ENCODE assay signal across 7 mouse cellular contexts in the genomic region with DNA sequence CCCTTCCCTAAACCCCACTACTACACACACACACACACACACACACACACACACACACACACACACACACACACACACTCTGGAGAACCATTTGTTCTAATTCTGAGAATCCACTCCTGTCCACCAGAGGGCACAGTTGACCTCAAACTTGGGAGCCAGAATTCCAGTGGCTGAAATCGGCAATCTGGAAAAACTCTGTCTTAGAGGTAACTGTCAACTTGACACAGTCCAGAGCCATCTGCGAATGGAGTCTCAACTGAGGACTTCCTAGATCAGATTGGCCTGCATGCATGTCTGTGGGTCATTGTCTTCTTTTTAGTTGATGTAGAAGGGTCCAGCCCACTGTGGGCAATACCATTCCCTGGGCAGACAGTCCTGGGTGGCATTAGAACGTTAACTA. TPM values are rescaled to one million over a fixed set of nuclear protein-coding genes. Genes with fewer than 3 reads are reported as not detected.
DNase-seq lines count a peak whose midpoint lies in the region; ATAC-seq and TF ChIP-seq lines count a peak whose summit lies in the region.

No protein-coding gene starts in this region.

- peaks cover 3% of the 10 kb centered on the region; the same call in 1 of the 2 replicates for H3K4me1 ChIP-seq in liver, adult 2 months (ENCODE audit: control insufficient read depth, insufficient read depth, low read length)
- no peaks in the 10 kb centered on the region for H3K4me1 ChIP-seq in liver, embryonic 12.5 days
- H3K4me1 ChIP-seq in heart, embryonic 16.5 days (ENCODE audit: control insufficient read depth, insufficient read depth, low read length): peaks cover 10% of the 10 kb centered on the region
- no peaks in the 10 kb centered on the region for H3K4me1 ChIP-seq in limb, embryonic 10.5 days

- peak; percentile 53 for DNase-seq in liver, adult 2 months (ENCODE audit: extremely low read depth, low read depth, low spot score)
- DNase-seq in MN1 (ENCODE audit: low spot score): peak; percentile 87
- peak; percentile 50 to 68 for DNase-seq in adrenal gland, postnatal 36 days
- peak; percentile 65 for DNase-seq in limb, embryonic 10.5 days (ENCODE audit: low spot score)
- DNase-seq in right cerebral cortex, postnatal 4 days: peak; percentile 48

- TF ChIP-seq POLR2A in liver, adult 2 months (IDR thresholded peaks at IDR 0.05; ENCODE audit: extremely low read depth, insufficient read depth, low read length): no peak

- ATAC-seq in liver, embryonic 12.5 days: no peak
- peak; percentile 26; the same call in 1 of the 2 replicates for ATAC-seq in heart, embryonic 16.5 days (replicated peaks; ENCODE audit: extremely low read depth, insufficient read depth, low FRiP score)

- H3K4me3 ChIP-seq in liver, adult 2 months (ENCODE audit: insufficient read depth, low read depth, low read length): no peak overlapping the region
- no peak overlapping the region for H3K4me3 ChIP-seq in liver, embryonic 12.5 days
- H3K4me3 ChIP-seq in heart, embryonic 16.5 days (ENCODE audit: low read length): no peak overlapping the region
- no peak overlapping the region for H3K4me3 ChIP-seq in limb, embryonic 10.5 days

- no peaks in the 10 kb centered on the region for H3K79me2 ChIP-seq in liver, adult 2 months (ENCODE audit: control insufficient read depth, insufficient read depth, low read length)

- no peaks in the 10 kb centered on the region for H3K9me3 ChIP-seq in liver, embryonic 12.5 days (replicated peaks)
- H3K9me3 ChIP-seq in heart, embryonic 16.5 days (replicated peaks; ENCODE audit: control insufficient read depth, low read length): no peaks in the 10 kb centered on the region
- no peaks in the 10 kb centered on the region for H3K9me3 ChIP-seq in limb, embryonic 10.5 days (replicated peaks)

- WGBS in liver, adult 2 months: 43% methylated on average over 3 of the region's 3 CpGs
- 48% methylated on average over 3 of the region's 3 CpGs for WGBS in liver, embryonic 12.5 days (ENCODE audit: insufficient replicate concordance)
- 24% methylated on average over 3 of the region's 3 CpGs for WGBS in heart, embryonic 16.5 days
- 43% methylated on average over 3 of the region's 3 CpGs for WGBS in limb, embryonic 10.5 days

- H3K9ac ChIP-seq in liver, adult 2 months (ENCODE audit: low read depth, low read length): no peak overlapping the region
- no peak overlapping the region for H3K9ac ChIP-seq in liver, embryonic 12.5 days
- H3K9ac ChIP-seq in heart, embryonic 16.5 days (ENCODE audit: low read length): no peak overlapping the region

- H3K27ac ChIP-seq in liver, adult 2 months (replicated peaks; ENCODE audit: insufficient read depth, low read depth, low read length): no peak overlapping the region
- H3K27ac ChIP-seq in liver, embryonic 12.5 days: no peak overlapping the region
- no peak overlapping the region for H3K27ac ChIP-seq in heart, embryonic 16.5 days (ENCODE audit: low read length)
- H3K27ac ChIP-seq in limb, embryonic 10.5 days: no peak overlapping the region

- H3K36me3 ChIP-seq in liver, adult 2 months (ENCODE audit: control insufficient read depth, insufficient read depth, low read length): no peaks in the 10 kb centered on the region
- no peaks in the 10 kb centered on the region for H3K36me3 ChIP-seq in liver, embryonic 12.5 days
- no peaks in the 10 kb centered on the region for H3K36me3 ChIP-seq in heart, embryonic 16.5 days (ENCODE audit: control insufficient read depth, insufficient read depth)
- no peaks in the 10 kb centered on the region for H3K36me3 ChIP-seq in limb, embryonic 10.5 days

- TF ChIP-seq CTCF in liver, adult 2 months (IDR thresholded peaks at IDR 0.05; ENCODE audit: low read depth, low read length): peak; percentile 55

- no peak overlapping the region for H3K4me2 ChIP-seq in liver, embryonic 12.5 days
- no peak overlapping the region for H3K4me2 ChIP-seq in heart, embryonic 16.5 days (ENCODE audit: low read depth, low read length)

- H3K27me3 ChIP-seq in liver, adult 2 months (ENCODE audit: control insufficient read depth, insufficient read depth, low read length): no peaks in the 10 kb centered on the region
- H3K27me3 ChIP-seq in liver, embryonic 12.5 days (replicated peaks): peaks cover 3% of the 10 kb centered on the region; the same call in 1 of the 2 replicates
- no peaks in the 10 kb centered on the region; the same call in 1 of the 2 replicates for H3K27me3 ChIP-seq in heart, embryonic 16.5 days (ENCODE audit: control insufficient read depth, insufficient read depth, low read length)
- H3K27me3 ChIP-seq in limb, embryonic 10.5 days (ENCODE audit: low read depth, poor library complexity, severe bottlenecking): no peaks in the 10 kb centered on the region

RNA-seq across cellular contexts. Expression of gene Plekha1, which starts 38.1 kb away (rescaled TPM):
- total RNA-seq in liver, adult 2 months (2014; rRNA removed): 7.0 and 9.3 TPM in 2 replicates
- 4.3 and 5.6 TPM in 2 replicates for polyA plus RNA-seq in liver, adult 2 months (2012; rRNA removed)
- 10.3 and 11.0 TPM in 2 replicates for polyA plus RNA-seq in liver, embryonic 12.5 days (2016; fragmentation: Nextera tagmentation; extraction: Ambion mirVana)
- 10 to 100 TPM; 22.7 to 32.2 TPM for total RNA-seq in adrenal gland, postnatal 36 days (2021)
- 55.2 and 56.5 TPM in 2 replicates for polyA plus RNA-seq in heart, embryonic 16.5 days (2015; fragmentation: Nextera tagmentation; extraction: Ambion mirVana)
- polyA plus RNA-seq in limb, embryonic 10.5 days (2016; fragmentation: Nextera tagmentation; extraction: Ambion mirVana): 27.5 and 31.3 TPM in 2 replicates

RNA-seq across cellular contexts. Expression of gene Btbd16, which starts 53.6 kb away (rescaled TPM):
- not detected in 2 replicates for total RNA-seq in liver, adult 2 months (2014; rRNA removed)
- polyA plus RNA-seq in liver, adult 2 months (2012; rRNA removed): 0.06 TPM in 1 of 2 replicates, not detected in the other
- not detected in 2 replicates for polyA plus RNA-seq in liver, embryonic 12.5 days (2016; fragmentation: Nextera tagmentation; extraction: Ambion mirVana)
- not detected for total RNA-seq in adrenal gland, postnatal 36 days (2021)
- polyA plus RNA-seq in heart, embryonic 16.5 days (2015; fragmentation: Nextera tagmentation; extraction: Ambion mirVana): 0.08 and 0.17 TPM in 2 replicates
- polyA plus RNA-seq in limb, embryonic 10.5 days (2016; fragmentation: Nextera tagmentation; extraction: Ambion mirVana): not detected in 2 replicates
